Mouse (Mus musculus) thymus, postnatal 0 days (tissue): ENCODE measurements around the gene Mapkapk3. TPM values are rescaled to one million over a fixed set of nuclear protein-coding genes. Genes with fewer than 3 reads are reported as not detected.

Experiments
- DNase-seq: peaks from one replicate; pipeline ENCODE4 v3.0.0-alpha.2; 2015; ENCODE audit warnings: low spot score
- polyA plus RNA-seq: library from polyadenylated mRNA; unstranded; fragments of >200 nt; fragmentation: Nextera tagmentation; extraction: Ambion mirVana; gene quantifications from 2 replicates; pipeline ENCODE4 v1.2.1, GENCODE M21; 2015

Gene Mapkapk3
- polyA plus RNA-seq, 1 experiment from 2014 or later: 22.5 TPM

DNA sequence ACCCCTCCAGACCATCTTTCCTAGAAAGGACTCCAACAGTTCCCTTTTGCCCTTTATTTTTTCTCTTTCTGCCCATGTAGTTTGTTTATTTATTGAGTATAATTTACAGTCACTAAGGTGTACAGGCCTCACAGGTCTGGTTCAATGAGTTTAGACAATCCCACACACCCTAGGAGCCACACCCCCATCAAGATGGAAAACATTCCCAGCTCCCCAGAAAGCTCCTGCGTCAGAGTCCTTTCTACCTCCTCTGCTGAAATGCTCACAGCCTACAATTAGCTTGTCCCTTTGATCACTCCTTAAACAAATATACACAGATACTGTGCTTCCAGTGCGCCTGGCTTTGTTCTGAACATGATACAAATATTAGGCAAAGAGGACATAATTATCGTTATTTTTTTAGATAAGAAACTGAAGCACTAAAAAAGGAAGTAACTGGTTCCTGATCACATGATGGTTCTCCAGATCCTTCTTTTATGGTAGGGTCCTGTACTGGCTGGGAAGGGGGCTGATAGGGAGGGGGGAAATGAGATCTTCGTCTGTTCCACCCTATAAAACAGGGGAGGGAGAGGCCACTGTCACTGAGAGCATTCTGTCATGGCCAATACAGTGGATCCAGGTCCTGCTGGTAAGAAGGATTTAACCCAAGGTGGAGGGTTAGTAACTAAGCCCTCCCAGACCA, 21.8 kb downstream of the Mapkapk3 start:
- DNase-seq: no peak

DNA sequence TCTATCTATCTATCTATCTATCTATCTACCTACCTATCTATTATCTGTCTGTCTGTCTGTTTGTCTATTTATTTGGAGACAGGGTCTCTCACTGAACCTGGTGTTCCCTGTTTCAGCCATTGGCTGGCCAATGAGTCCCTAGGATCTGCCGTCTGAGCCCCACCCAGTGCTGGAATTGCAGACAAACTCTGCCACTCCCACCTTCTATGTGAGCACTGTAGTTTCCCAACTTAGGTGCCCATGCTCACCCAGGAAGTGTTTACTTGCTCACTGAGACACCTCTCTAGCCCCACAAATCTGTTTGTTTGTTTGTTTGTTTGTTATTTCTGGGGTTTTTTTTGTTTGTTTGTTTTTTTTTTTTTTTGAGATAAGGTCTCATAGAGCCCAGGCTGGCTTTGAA, 22.6 kb downstream of the Mapkapk3 start:
- no peak for DNase-seq

DNA sequence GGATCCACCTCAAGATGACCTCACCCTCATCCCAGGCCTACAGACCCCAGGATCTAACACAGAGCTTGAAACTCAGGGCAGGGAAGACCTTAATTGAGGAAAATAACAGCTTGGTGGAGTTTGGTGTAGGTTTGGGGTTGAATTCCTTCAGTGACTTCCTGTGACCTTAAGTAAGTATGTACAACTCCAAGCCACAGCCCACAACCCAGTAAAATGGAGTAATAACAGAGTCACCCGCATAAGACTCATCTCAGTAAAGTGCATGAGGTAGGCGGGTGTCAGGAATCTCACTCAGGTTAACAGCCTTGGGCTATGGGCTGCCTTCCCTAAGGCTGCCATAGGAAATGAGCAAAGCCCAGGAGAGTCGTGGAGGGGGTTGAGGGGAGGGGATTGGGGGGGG, 24.9 kb downstream of the Mapkapk3 start:
- DNase-seq: no peak

DNA sequence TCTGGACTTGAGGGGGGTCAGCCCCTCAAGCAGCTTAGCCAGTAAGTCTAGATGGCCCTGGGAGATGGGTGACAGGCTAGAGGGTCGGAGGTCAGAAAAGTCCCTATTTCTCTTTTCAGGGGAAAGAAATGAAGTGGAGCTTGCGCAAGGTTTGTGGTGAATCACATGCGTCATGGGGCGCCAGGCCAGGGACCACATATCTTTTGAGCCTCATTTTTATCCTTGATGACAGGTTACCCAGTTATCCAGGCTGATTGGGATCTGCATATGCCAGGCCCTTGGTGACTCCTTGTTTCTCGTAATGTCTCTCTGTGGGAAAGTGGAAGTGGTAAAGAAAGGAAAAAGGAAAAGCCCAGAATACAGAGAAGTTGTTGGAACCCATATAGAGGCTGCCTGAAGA, 25.8 kb downstream of the Mapkapk3 start:
- no peak for DNase-seq

DNA sequence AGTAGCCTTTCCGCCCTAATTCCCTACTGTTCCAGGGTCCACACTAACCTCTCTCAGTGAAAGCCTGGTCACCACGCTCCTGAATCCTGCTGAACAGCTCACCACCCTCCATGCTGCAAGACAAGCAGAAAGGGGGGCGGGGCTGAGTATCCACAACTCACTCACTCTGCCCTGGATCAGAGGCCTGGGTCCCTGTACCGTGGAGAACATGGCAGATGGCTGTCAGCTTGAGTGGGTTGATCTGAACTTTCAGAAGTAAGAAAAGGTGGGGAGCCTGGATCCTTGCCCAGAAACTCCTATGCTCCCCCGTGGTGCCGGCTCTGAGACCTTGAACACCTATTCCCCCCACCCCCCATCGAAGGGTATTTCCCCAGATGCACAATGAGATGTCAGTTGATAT, 27.3 kb downstream of the Mapkapk3 start:
- DNase-seq: no peak

DNA sequence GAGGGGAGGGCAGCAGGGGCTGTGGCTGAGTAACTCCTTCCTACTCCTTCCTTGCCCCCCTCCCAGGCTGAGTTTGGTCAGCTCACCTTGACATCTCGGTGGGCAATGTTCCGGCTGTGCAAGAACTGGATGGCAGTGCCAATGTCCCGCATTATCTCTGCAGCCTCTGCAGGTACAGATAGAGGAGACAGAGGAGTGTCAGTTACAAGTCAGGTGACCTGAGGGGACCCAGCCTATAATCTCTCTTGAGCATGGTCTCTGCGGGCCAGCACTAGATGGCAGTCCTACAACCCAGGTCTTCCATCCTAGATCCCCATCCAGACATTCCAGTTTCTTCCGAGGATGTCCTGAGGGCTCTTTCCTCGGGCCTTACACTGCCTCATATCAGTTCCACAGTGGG, 27.9 kb downstream of the Mapkapk3 start:
- no peak for DNase-seq

DNA sequence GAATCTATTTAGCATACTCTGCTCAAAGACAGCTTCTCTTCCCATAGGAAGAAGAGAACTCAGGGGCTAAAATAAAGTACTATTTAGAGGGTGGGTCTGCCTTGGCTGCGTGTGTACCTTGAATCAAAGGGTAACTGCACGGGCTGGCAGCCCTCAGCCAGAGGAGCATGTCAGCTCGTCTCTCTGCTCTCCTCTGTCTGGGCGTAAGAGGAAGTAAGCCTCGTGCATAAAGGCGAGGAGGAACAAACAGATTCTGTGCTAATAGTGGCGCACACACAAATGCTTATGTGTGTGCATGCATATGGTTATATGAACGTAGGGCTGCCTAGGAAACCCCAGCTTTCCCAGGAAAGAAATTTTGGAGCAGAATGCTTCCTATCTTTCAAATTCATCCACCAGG, 28.8 kb downstream of the Mapkapk3 start:
- DNase-seq: no peak

DNA sequence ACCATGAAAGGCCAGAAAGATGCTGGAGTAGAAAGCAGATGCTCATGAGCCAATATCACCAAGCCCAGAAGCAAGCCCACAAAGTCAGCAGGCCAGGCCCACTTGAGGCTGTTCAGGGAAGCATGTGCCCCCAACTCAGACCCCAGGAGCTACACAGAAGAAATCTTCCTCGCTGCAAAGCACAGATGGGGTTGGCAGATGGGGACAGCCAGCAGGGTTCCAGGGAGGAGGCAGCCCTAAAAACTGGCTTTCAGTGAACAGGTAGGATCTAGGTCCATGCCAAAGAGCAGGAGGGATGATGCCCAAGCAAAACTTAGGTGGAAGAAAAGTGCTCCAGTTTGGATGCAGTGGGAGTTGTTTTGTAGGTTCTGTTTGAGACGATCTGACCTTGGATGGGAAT, 29.2 kb downstream of the Mapkapk3 start:
- no peak for DNase-seq

DNA sequence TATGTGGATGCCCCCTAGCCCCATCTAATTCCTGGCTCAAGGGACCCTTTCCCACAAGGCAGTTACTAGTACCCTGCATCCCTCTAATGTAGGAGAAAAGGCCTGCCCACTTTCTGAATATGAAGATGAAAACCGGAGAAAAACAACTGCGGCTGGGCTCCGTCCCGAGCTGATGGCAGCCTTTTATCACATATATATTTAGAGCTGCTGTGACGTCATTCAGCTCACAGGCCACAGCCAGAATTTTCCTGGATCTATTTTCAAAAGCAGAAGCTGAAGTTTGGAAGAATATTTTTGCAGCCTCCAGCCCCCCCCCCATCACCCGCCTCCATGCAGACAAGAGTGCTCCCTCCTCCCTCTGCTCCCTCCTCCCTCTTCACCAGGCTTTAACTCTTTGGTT, 30.1 kb downstream of the Mapkapk3 start:
- no peak for DNase-seq

DNA sequence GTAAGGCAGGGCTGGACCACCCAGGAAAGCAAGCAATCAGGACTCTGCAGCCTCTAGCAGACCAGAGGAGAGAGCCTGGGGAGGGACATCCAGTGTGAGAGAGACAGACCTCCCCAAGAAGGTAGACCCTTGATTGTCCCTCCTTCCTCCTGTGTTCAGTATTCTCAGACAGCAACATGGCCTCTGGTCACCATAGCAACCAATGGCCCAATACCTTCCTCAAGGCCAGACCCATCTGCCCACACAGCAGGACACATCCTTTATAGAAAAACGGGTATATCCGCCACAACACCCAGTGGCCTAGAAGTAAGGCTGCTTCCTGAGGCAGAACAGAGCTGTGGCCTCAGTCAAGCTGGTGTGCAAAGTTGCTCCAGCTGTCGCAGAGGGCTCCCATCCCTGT, 34.1 kb downstream of the Mapkapk3 start:
- DNase-seq: no peak

DNA sequence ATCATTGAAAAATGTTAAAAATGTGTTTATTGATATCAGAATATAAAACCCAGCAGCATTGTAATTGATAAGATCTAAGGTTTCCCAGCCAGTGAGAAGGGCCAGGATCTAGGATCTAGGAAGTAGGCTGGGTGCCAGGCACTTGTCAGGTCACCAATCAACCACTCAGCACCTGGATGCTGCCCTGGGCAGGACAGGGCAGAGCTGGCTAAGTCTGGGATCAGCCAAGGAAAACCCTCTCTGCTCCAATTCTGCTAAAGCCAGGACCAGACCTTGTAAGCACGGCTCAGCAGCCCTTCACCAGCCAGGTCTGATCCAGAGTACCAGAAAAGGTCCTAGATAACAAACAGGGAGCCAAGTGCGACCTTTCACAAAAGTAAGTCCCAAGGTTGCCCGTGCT, 34.8 kb downstream of the Mapkapk3 start:
- no peak for DNase-seq

DNA sequence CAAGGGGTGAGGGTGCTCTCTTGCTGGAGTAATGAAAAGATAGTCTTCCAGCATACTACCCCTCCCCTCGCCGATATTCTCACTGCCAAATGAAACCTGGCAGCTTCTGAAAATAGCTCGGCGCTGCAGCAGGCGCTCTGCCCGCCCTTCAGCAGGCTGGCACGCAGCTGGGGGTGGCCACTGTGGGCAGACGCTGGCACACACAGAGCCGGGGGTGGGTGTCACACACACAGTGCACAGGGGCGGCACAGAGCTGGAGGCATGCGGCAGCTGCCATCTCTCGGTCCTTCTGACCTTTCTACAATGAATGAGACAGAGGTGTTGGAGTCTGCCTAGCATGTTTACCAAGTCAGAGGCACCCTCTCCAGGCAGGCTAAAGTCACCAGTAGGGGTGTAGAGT, 35.2 kb downstream of the Mapkapk3 start:
- no peak for DNase-seq

DNA sequence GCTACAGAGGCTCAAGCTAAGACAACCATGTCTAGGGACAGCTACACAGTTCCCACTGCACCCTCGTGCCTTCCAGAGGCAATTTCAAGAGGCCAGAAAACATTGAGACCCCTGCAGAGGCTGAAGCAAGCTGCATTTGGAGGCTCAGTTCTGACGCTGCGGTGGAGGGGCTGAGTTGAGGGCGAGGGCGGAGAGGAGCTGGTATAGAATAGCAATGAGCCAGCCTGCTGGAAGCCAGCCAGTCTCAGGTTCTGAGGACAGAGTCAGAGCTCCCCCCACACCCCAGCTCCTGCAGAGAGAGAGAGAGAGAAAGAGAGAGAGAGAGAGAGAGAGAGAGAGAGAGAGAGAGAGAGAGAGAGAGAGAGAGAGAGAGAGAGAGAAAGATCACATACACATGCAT, 37.5 kb downstream of the Mapkapk3 start:
- no peak for DNase-seq

DNA sequence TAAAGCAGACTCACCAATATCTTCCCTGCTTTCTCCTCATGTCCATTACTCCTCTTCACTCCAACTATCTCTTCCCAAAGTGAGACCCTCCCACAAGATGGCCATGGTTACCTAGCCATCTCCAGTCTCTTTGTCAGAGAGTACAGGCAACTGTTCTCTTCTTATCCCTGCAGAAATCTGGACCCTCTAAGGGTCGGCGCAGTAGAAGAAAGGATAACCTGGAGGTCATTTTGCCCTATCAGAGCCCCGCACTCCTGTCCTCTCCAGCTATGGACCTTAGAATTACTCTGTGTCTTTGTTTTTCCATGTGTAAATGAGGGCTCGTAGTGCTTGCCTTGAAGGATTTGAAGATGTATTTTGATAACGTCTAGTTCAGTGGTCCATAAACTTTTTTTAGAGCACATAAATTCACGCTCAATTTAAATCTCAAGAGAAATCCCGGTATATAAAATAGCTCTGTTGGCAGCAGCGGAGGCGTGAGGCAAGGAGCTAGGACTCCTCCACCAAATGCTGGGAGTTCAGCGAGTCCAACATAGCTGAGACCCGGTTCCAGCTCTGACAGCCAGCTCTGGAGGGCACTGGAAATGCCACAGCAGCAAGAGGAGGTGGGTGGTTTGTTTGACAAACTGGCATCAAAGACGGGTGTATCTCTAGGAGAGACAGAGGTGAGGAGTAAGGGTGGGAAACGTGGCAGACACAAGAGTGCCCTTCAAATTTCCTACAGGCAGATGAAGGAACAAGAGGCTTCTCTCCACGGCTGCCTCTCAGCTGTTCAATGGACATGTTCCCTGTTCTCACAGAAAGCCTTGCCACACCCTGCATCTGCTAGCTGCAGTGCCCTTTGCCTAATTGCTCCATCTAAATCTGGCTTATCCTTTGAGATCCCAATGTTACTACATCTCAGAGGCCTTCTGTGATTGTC, 39.0 kb downstream of the Mapkapk3 start:
- no peak for DNase-seq

DNA sequence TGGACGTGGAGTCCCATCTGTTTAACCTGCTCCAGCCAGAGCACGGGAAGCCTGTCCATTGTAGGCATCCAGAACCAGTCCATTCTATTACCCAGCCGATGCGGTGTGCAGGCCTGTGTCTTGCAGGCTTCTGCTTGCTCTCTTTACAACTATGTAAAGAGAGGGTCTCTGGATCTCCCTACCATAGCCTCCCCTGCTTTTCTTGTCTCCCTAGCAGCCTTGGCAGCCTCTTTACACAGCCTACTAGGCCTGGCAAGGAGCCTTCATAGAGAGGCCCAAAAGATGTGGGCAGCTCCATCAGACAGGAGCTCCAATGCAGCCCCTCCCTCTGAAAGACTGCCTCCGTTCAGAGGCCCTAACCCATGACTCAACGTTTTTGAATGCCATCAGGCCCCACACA, 40.5 kb downstream of the Mapkapk3 start:
- no peak for DNase-seq

DNA sequence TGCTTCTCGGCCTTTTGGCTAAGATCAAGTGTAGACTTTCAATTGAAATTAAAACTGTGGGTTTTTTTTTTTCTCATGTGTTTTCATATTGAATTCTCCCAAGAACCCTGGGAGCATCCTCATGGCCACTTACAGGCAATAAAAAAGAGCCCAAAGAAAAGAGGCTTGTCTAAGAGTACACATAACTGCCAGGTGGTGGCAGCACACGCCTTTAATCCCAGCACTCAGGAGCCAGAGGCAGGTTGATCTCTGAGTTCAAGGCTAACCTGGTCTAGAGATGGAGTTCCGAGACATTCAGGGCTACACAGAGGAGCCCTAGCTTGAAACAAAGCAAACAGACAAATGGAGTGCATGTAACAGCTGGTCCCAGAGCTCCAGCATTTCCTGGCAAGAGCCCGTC, 43.5 kb downstream of the Mapkapk3 start:
- peak; percentile 25 for DNase-seq

DNA sequence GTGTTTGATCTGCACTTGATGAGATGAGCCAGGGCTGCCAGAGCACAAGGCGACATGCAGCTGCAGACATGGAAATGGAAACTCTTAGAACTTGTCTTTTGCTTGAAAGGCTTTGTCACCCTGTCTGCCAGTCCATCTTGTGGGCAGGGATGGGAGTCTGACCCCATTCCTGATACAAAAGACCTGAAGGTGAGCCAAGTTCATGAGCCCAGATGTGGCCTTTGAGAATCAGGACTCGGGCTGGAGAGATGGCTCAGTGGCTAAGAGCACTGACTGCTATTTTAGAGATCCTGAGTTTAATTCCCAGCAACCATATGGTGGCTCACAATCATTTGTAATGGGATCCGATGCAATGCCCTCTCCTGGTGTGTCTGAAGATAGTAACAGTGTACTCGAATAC, 44.4 kb downstream of the Mapkapk3 start:
- DNase-seq: no peak

DNA sequence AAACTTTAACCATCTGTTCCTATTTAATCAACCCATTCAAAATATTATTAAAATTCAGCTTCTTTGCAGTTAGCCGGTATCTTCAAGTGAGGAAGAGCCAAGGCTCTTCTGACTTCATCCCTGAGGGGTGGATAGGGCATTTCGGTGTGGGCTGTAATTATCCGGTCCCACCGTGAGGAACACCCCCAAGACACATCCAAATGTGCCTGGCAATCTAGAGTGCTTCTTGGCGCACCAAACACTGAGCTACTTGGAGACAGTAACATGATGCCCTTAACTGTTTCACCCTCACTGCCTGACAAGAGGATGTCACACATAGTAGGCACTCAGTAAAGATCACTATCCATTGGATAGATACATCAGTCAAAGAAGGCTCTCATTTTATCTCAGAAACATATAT, 53.5 kb downstream of the Mapkapk3 start:
- no peak for DNase-seq

DNA sequence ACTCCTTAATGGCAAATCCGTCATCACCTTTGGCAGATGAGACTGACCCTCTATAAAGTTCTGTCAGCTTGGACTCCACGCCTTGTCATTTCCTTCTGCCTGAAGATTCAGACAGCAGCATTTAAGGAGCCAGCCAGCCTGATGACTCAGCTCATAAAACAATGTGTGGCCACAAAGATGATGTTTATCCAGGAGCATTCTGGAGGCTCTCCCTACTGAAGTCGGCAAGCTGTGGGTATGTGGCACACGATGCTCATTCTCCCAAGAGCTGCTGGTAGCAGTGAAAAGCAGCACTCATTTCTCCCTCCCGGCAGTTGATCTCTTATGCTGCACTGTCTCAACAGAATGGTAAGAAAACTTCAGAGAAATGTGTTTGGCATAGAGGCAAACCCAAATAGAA, 54.4 kb downstream of the Mapkapk3 start:
- no peak for DNase-seq

DNA sequence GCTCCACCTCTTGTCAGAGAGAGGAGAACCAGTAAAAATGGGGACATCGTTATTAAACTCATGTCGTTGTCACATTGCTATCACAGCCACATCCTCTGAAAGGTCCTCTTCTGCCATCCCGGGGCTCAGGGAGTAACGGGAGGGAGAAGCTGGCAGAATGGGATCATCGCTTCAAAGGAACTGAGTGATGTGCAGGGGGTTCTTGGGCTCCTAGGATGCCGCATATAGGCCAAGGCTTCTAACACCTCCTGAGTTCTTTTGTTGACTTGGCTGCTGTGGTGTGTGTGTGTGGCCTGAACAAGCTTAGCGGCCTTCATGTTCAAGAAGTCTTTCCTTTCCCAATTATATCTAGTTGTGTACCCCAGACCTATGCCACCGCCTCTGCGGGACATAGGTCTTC, 57.5 kb downstream of the Mapkapk3 start:
- no peak for DNase-seq

DNA sequence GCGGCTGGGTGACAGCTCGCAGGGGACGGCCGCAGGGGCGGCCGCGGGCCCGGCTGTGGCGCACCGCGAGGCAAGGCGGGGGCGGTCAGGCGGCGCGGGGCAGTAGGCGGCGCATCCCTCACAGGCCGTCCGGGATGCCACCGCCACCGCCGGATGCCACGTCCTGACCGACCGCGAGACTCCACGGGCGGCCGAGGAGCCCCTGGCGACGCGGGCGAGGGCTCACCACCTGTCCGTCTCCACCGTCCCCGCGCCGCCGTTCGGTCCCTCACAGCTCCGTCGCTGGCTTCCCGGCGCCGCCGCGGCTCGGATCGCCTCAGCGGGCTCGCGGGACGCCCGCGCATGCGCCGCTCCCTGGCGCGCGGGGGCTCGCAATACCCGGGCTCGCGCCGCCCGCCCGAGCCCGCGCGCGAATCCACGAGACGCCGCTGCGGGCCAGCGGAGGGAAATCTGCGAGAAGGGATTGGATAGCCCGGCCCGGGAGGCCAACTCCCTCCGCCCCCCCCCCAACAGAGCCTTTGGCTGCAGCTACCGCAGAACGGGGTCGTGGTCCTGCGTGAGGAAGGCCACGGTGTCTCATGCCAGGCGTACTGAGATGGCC, 58.0 kb downstream of the Mapkapk3 start, which contains the start of gene Dock3:
TSS of gene Dock3 (minus strand) at position 371 of the 601 bp plus-strand sequence.
- DNase-seq: peak; percentile 61

DNA sequence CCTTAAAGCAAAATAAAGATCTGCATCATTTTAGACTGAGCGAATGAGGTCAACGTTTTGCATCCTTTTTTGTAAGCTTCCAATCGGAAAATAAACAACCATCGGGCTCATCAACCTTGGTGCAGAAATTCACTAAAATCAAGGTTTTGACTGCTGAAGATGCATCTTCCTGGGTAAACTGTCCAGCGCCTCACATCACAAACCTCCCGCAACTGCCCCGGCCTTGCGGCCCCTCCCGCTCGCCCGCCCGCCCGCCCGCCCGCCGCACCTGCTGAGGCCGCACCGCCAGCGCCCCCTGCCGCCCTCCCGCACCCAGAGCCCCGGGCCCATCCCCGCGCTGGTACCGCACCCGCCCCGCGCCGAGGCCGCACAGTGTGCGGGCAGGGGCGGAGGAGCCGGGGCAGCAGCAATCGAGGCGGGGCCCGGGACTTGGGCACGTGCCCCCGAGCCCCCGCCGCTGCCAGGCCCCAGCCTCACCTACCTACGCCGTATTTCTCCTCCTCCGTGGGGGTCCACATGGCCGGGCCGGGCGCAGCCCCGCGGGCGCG, 58.6 kb downstream of the Mapkapk3 start:
- no peak for DNase-seq
